Mouse (Mus musculus): ENCODE data around the gene Snrpa1. TPM values are rescaled to one million over a fixed set of nuclear protein-coding genes. Genes with fewer than 3 reads are reported as not detected.
A peak's percentile ranks its signal among the peaks of the same experiment; 100 is the strongest.

The Snrpa1 gene
- polyA plus RNA-seq, 1 experiment from 2014 or later: 155 TPM

DNA sequence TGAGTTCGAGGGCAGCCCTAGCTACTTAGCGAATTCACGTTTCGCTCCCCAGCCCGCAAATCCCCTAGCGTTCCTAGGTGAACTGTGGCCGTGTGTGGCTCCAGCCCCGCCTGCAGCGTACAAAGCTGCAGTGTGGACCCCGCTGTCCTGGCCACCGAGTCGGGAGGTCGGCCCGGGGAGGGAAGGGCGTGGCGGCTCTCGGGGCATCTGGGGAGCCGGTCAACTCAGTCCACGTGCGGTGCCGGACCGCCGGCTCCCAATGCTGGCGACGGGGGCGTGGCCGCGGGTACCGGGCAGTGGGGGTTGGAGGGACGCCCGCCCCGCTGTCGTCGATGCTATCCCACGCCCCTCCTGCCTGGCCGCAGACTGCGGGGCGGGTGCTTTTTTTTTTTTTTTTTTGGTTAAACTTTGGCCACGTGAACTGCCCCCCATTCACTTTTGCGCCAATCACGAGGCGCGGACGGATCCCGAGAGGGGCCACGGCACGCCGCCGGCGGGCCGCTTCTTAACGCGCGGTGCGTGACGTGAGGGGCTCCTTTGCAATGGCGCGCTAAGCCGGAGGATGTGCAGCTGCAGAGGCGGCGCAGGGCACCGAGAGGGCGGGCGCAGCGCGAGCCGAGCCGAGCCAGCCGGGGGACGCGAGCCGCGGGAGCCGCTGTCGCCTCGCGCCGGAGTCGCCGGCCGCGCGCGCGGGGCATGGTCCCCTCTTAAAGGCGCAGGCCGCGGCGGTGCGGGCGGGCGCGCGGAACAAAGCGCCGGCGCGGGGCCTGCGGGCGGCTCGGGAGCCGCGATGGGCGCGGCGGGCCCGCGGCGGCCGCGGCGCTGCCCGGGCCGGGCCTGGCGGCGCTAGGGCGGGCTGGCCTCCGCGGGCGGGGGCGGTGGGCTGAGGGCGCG lies 50.4 kb downstream of the Snrpa1 start, which contains the start of gene Chsy1:
Gene Chsy1, plus strand, starts transcription at position 555 of the 894 bp plus-strand sequence.
- Histone ChIP-seq H3K27me3 (ENCODE audit: control insufficient read depth, insufficient read depth, low read depth, low read length) (no peaks in the 10 kb centered on the region), H3K4me2 (ENCODE audit: low read depth, low read length) (peak within 1 kb of the TSS; percentile 96), H3K36me3 (ENCODE audit: control insufficient read depth, insufficient read depth, low read length) (peaks cover under 1% of the 10 kb centered on the region; the same call in 1 of the 2 replicates), H3K4me1 (replicated peaks; ENCODE audit: control insufficient read depth, insufficient read depth, low read length) (peaks cover 44% of the 10 kb centered on the region), H3K4me3 (ENCODE audit: low read length) (peak within 1 kb of the TSS; percentile 74), H3K9me3 (ENCODE audit: control insufficient read depth, low read length) (no peaks in the 10 kb centered on the region), H3K27ac (ENCODE audit: low read length) (peak within 1 kb of the TSS; percentile 88), H3K9ac (ENCODE audit: low read length) (peak within 1 kb of the TSS; percentile 90)
- under 1% methylated on average over 89 of the region's 123 CpGs for WGBS
- peak; percentile 87 for ATAC-seq (ENCODE audit: low read depth)

DNA sequence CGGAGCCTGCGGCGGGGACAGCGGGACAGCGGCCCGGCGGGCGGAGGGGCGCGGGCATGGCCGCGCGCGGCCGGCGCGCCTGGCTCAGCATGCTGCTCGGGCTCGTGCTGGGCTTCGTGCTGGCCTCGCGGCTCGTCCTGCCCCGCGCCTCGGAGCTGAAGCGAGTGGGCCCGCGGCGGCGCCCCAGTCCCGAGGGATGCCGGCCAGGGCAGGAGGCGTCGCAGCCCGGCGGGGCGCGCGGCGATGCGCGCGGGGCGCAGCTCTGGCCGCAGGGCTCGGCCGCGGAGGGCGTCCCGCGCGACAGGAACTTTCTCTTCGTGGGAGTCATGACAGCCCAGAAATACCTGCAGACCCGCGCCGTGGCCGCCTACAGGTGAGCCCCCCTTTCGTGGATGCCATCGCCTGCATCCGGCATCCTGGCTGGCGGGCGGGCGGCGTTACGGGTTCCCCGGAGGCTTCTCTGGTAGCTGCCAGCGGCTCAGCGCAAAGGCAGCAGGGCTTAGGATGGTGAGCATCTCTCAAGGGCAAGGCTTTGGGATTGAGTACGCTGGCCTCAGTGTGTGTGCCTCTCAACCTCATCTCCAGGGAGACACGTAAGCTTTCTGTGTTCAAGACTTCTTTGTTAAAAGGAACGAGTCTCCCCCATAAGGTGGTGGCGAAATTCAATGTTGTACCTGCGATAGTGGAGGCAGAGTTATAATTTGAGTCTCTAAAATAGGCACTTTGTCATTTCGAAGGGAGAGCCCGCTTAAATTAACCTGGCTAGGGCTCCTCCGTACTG lies 51.2 kb downstream of the Snrpa1 start:
- WGBS: under 1% methylated on average over 56 of the region's 77 CpGs
- ATAC-seq (ENCODE audit: low read depth): peak; percentile 43
- H3K4me3 ChIP-seq (ENCODE audit: low read length): peak overlapping the region; percentile 74
- H3K4me2 ChIP-seq (ENCODE audit: low read depth, low read length): peak overlapping the region; percentile 96
- peaks cover 4% of the 10 kb centered on the region; the same call in 1 of the 2 replicates for H3K36me3 ChIP-seq (ENCODE audit: control insufficient read depth, insufficient read depth, low read length)
- H3K9me3 ChIP-seq (ENCODE audit: control insufficient read depth, low read length): no peaks in the 10 kb centered on the region
- H3K27ac ChIP-seq (ENCODE audit: low read length): peak overlapping the region; percentile 88
- peak overlapping the region; percentile 90 for H3K9ac ChIP-seq (ENCODE audit: low read length)
- H3K27me3 ChIP-seq (ENCODE audit: control insufficient read depth, insufficient read depth, low read depth, low read length): no peaks in the 10 kb centered on the region
- H3K4me1 ChIP-seq (replicated peaks; ENCODE audit: control insufficient read depth, insufficient read depth, low read length): peaks cover 48% of the 10 kb centered on the region

- peak overlapping the region; percentile 88 for H3K27ac ChIP-seq (ENCODE audit: low read length)
- peaks cover 48% of the 10 kb centered on the region for H3K4me1 ChIP-seq (replicated peaks; ENCODE audit: control insufficient read depth, insufficient read depth, low read length)
- H3K9ac ChIP-seq (ENCODE audit: low read length): peak overlapping the region; percentile 90
- no peaks in the 10 kb centered on the region for H3K9me3 ChIP-seq (ENCODE audit: control insufficient read depth, low read length)
- peaks cover 4% of the 10 kb centered on the region; the same call in 1 of the 2 replicates for H3K36me3 ChIP-seq (ENCODE audit: control insufficient read depth, insufficient read depth, low read length)
- no peak for ATAC-seq (ENCODE audit: low read depth)
- H3K4me2 ChIP-seq (ENCODE audit: low read depth, low read length): peak overlapping the region; percentile 96
- H3K4me3 ChIP-seq (ENCODE audit: low read length): peak overlapping the region; percentile 74
- WGBS: 3% methylated on average over 10 of the region's 10 CpGs
- H3K27me3 ChIP-seq (ENCODE audit: control insufficient read depth, insufficient read depth, low read depth, low read length): no peaks in the 10 kb centered on the region
Observed at GRCm38 (mm10) chr7:66110636-66111112, 51.9 kb downstream of the Snrpa1 start.

DNA sequence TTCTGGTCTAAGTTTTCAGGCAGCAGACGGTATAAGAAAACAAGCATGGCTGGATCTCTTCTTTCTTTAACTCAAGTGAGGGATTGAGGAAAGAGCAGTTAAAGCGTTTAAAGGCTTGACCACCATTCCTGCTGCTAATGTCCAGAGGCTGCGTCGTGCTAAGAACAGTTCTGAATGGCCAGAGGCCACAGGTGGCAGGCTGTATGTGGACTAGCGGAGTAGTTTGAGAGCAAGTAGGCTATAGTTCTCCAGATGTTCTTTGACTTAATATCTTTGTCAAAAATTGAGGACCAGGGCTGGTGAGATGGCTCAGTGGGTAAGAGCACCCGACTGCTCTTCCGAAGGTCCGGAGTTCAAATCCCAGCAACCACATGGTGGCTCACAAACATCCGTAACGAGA lies 52.4 kb downstream of the Snrpa1 start:
- no peak overlapping the region for H3K27ac ChIP-seq (ENCODE audit: low read length)
- peak overlapping the region; percentile 96 for H3K4me2 ChIP-seq (ENCODE audit: low read depth, low read length)
- H3K27me3 ChIP-seq (ENCODE audit: control insufficient read depth, insufficient read depth, low read depth, low read length): no peaks in the 10 kb centered on the region
- H3K4me1 ChIP-seq (replicated peaks; ENCODE audit: control insufficient read depth, insufficient read depth, low read length): peaks cover 50% of the 10 kb centered on the region
- ATAC-seq (ENCODE audit: low read depth): no peak
- H3K9ac ChIP-seq (ENCODE audit: low read length): peak overlapping the region; percentile 90
- no peaks in the 10 kb centered on the region for H3K9me3 ChIP-seq (ENCODE audit: control insufficient read depth, low read length)
- peak overlapping the region; percentile 74 for H3K4me3 ChIP-seq (ENCODE audit: low read length)
- WGBS: 46% methylated on average over 10 of the region's 10 CpGs
- peaks cover 4% of the 10 kb centered on the region; the same call in 1 of the 2 replicates for H3K36me3 ChIP-seq (ENCODE audit: control insufficient read depth, insufficient read depth, low read length)

DNA sequence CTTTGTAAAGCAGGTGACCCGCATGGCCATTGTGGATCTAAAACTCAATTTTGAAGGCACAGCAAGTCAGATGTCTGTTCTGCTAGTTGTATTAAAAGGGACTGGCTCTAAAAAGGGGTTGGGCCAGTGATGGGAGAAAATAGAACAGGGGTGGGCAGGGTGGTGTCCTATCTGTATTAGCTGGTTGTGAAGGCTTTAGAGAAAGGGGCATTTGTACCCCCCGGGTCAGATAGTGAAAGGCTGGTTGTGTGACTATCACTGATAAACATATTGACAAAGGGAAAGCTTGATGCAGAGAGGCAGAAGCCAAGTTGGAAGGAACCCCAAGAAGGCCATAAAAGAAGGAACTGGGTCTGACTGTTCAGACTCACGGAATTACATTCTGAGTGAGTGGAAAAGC lies 54.8 kb downstream of the Snrpa1 start:
- no peak for ATAC-seq (ENCODE audit: low read depth)
- Histone ChIP-seq H3K36me3 (ENCODE audit: control insufficient read depth, insufficient read depth, low read length) (peaks cover 4% of the 10 kb centered on the region; the same call in 1 of the 2 replicates), H3K9me3 (ENCODE audit: control insufficient read depth, low read length) (no peaks in the 10 kb centered on the region), H3K9ac (ENCODE audit: low read length) (no peak overlapping the region), H3K4me2 (ENCODE audit: low read depth, low read length) (no peak overlapping the region), H3K27me3 (ENCODE audit: control insufficient read depth, insufficient read depth, low read depth, low read length) (no peaks in the 10 kb centered on the region), H3K4me1 (replicated peaks; ENCODE audit: control insufficient read depth, insufficient read depth, low read length) (peaks cover 43% of the 10 kb centered on the region), H3K27ac (ENCODE audit: low read length) (no peak overlapping the region), H3K4me3 (ENCODE audit: low read length) (no peak overlapping the region)
- WGBS: 77% methylated on average over 3 of the region's 3 CpGs

- H3K4me3 ChIP-seq (ENCODE audit: low read length): no peak overlapping the region
- H3K27ac ChIP-seq (ENCODE audit: low read length): peak overlapping the region; percentile 40; the same call in 1 of the 2 replicates
- no peaks in the 10 kb centered on the region for H3K27me3 ChIP-seq (ENCODE audit: control insufficient read depth, insufficient read depth, low read depth, low read length)
- no peak overlapping the region for H3K9ac ChIP-seq (ENCODE audit: low read length)
- H3K9me3 ChIP-seq (ENCODE audit: control insufficient read depth, low read length): no peaks in the 10 kb centered on the region
- H3K4me1 ChIP-seq (replicated peaks; ENCODE audit: control insufficient read depth, insufficient read depth, low read length): peaks cover 51% of the 10 kb centered on the region
- no peak for ATAC-seq (ENCODE audit: low read depth)
- whole genome bisulfite sequencing: 54% methylated on average over 11 of the region's 11 CpGs
- peaks cover 4% of the 10 kb centered on the region; the same call in 1 of the 2 replicates for H3K36me3 ChIP-seq (ENCODE audit: control insufficient read depth, insufficient read depth, low read length)
- H3K4me2 ChIP-seq (ENCODE audit: low read depth, low read length): no peak overlapping the region
Observed at GRCm38 (mm10) chr7:66115821-66116343, 57.1 kb downstream of the Snrpa1 start.

GRCm38 (mm10) chr7:66116906-66117482 lies 58.2 kb downstream of the Snrpa1 start:
- Histone ChIP-seq H3K27me3 (ENCODE audit: control insufficient read depth, insufficient read depth, low read depth, low read length) (no peaks in the 10 kb centered on the region), H3K36me3 (ENCODE audit: control insufficient read depth, insufficient read depth, low read length) (peaks cover 4% of the 10 kb centered on the region; the same call in 1 of the 2 replicates), H3K4me2 (ENCODE audit: low read depth, low read length) (no peak overlapping the region), H3K4me1 (replicated peaks; ENCODE audit: control insufficient read depth, insufficient read depth, low read length) (peaks cover 52% of the 10 kb centered on the region), H3K27ac (ENCODE audit: low read length) (peak overlapping the region; percentile 40; the same call in 1 of the 2 replicates), H3K9me3 (ENCODE audit: control insufficient read depth, low read length) (no peaks in the 10 kb centered on the region), H3K9ac (ENCODE audit: low read length) (0 out of 2 replicates have a peak overlapping the region, but pooled peaks have one; percentile 13), H3K4me3 (ENCODE audit: low read length) (no peak overlapping the region)
- peak; percentile 89 for ATAC-seq (ENCODE audit: low read depth)
- 51% methylated on average over 8 of the region's 8 CpGs for WGBS

GRCm38 (mm10) chr7:66118046-66118445 lies 59.2 kb downstream of the Snrpa1 start:
- Histone ChIP-seq H3K4me3 (ENCODE audit: low read length) (no peak overlapping the region), H3K9me3 (ENCODE audit: control insufficient read depth, low read length) (no peaks in the 10 kb centered on the region), H3K4me2 (ENCODE audit: low read depth, low read length) (no peak overlapping the region), H3K9ac (ENCODE audit: low read length) (no peak overlapping the region), H3K36me3 (ENCODE audit: control insufficient read depth, insufficient read depth, low read length) (peaks cover 4% of the 10 kb centered on the region; the same call in 1 of the 2 replicates), H3K27ac (ENCODE audit: low read length) (no peak overlapping the region), H3K27me3 (ENCODE audit: control insufficient read depth, insufficient read depth, low read depth, low read length) (no peaks in the 10 kb centered on the region), H3K4me1 (replicated peaks; ENCODE audit: control insufficient read depth, insufficient read depth, low read length) (peaks cover 47% of the 10 kb centered on the region)
- ATAC-seq (ENCODE audit: low read depth): no peak
- 73% methylated on average over 3 of the region's 3 CpGs for WGBS

Data from lung, embryonic 16.5 days (tissue).